Mouse (Mus musculus) heart, postnatal 0 days (tissue): ENCODE data around the gene Pard3.

Experiments used
- CTCF ChIP-seq: IDR thresholded peaks from 2 replicates; pipeline ENCODE4 v1.5.1; 2016; ENCODE audit warnings: antibody characterized with exemption, control low read depth, low read depth
- EP300 ChIP-seq: IDR thresholded peaks from 2 replicates; pipeline ENCODE4 v1.6.1; 2016; ENCODE audit warnings: antibody characterized with exemption, low read depth

GRCm38 (mm10) chr8:127269082-127269747 lies 205.5 kb downstream of the Pard3 start:
- TF ChIP-seq CTCF (no peak), EP300 (no peak)
